Mouse (Mus musculus) embryo, embryonic 10.5 days (tissue): ENCODE results near the gene Lsm5.

ENCODE experiments used
- DNase-seq: peaks from one replicate; pipeline ENCODE4 v3.0.0-alpha.2; 2015; ENCODE audit warnings: low spot score

The Lsm5 gene

GRCm38 (mm10) chr6:56703931-56704900, at the start of gene Lsm5:
Lsm5 (minus strand) TSS chr6:56704710.
- DNase-seq: peak; percentile 96

GRCm38 (mm10) chr6:56753719-56754118, 49.2 kb upstream of the Lsm5 start:
- DNase-seq: no peak

GRCm38 (mm10) chr6:56745950-56746543, 41.5 kb upstream of the Lsm5 start:
- no peak for DNase-seq

- DNase-seq: no peak
These were observed 28.0 kb upstream of the Lsm5 start for GRCm38 (mm10) chr6:56732545-56732944.

GRCm38 (mm10) chr6:56720877-56721276, 16.4 kb upstream of the Lsm5 start:
- no peak for DNase-seq

GRCm38 (mm10) chr6:56719071-56719470, 14.6 kb upstream of the Lsm5 start:
- no peak for DNase-seq

- peak; percentile 83 for DNase-seq
These were observed 10.8 kb upstream of the Lsm5 start for GRCm38 (mm10) chr6:56715270-56715666.

- DNase-seq: peak; percentile 98
These were observed 10.2 kb upstream of the Lsm5 start, which contains the start of gene Avl9 for GRCm38 (mm10) chr6:56714574-56715269. Avl9 (plus strand) TSS chr6:56714899.

GRCm38 (mm10) chr6:56714186-56714573, 9.7 kb upstream of the Lsm5 start:
- DNase-seq: peak; percentile 5

GRCm38 (mm10) chr6:56692445-56692844, 12.1 kb downstream of the Lsm5 start:
- DNase-seq: no peak

GRCm38 (mm10) chr6:56691205-56691604, 13.3 kb downstream of the Lsm5 start:
- DNase-seq: peak; percentile 93

GRCm38 (mm10) chr6:56688238-56688637, 16.3 kb downstream of the Lsm5 start:
- no peak for DNase-seq

GRCm38 (mm10) chr6:56664410-56664809, 40.1 kb downstream of the Lsm5 start:
- no peak for DNase-seq

- DNase-seq: no peak
These were observed 49.1 kb downstream of the Lsm5 start for GRCm38 (mm10) chr6:56655393-56655792.

- peak; percentile 60 for DNase-seq
These were observed 52.4 kb downstream of the Lsm5 start for GRCm38 (mm10) chr6:56652121-56652592.
